In genomic region chr12:17707472-17707871, GRCm38 (mm10) we compare ENCODE assay signal across 28 mouse cellular contexts.
"Had no signal": no experiment of that assay in that cellular context is flagged by ENCODE, and none has a peak within 500 bp of the region (broad histone marks: within the 10 kb centered on the region; RNA-seq: fewer than 3 reads in every experiment).

No protein-coding gene starts in this region.

- DNase-seq: cerebellum, adult 18-20 months; cerebellum, adult 2 months; cerebellum, adult 8-10 months; cerebellum, adult 9-10 months; cerebellum, adult 9-11 months; cerebellum, postnatal 10 days; cerebellum, postnatal 14 days; cerebellum, postnatal 25 days; cerebellum, postnatal 36 days; embryo, embryonic 11 days; gastrocnemius, adult 2 months; gastrocnemius, postnatal 10 days; gastrocnemius, postnatal 14 days; gastrocnemius, postnatal 25 days; gastrocnemius, postnatal 36 days; heart, adult 11 months; heart, adult 18-20 months; heart, adult 2 months had no signal

- H3K36me3 ChIP-seq: embryonic facial prominence, embryonic 10.5 days; embryonic facial prominence, embryonic 12.5 days; embryonic facial prominence, embryonic 13.5 days; embryonic facial prominence, embryonic 15.5 days; forebrain, embryonic 15.5 days had no signal

- H3K9ac ChIP-seq: embryonic facial prominence, embryonic 12.5 days; embryonic facial prominence, embryonic 13.5 days; embryonic facial prominence, embryonic 15.5 days; forebrain, embryonic 13.5 days; forebrain, embryonic 15.5 days had no signal

- H3K27ac ChIP-seq: embryonic facial prominence, embryonic 10.5 days; embryonic facial prominence, embryonic 12.5 days; embryonic facial prominence, embryonic 13.5 days; embryonic facial prominence, embryonic 15.5 days; forebrain, embryonic 10.5 days; forebrain, embryonic 13.5 days; forebrain, embryonic 15.5 days; gastrocnemius, adult 2 months; heart, adult 2 months had no signal

- H3K27me3 ChIP-seq: embryonic facial prominence, embryonic 12.5 days; embryonic facial prominence, embryonic 13.5 days; embryonic facial prominence, embryonic 15.5 days; forebrain, embryonic 13.5 days; forebrain, embryonic 15.5 days had no signal

- H3K4me2 ChIP-seq: embryonic facial prominence, embryonic 12.5 days; embryonic facial prominence, embryonic 13.5 days; embryonic facial prominence, embryonic 15.5 days; forebrain, embryonic 13.5 days; forebrain, embryonic 15.5 days had no signal

- H3K9me3 ChIP-seq: embryonic facial prominence, embryonic 10.5 days; embryonic facial prominence, embryonic 12.5 days; embryonic facial prominence, embryonic 13.5 days; embryonic facial prominence, embryonic 15.5 days; forebrain, embryonic 10.5 days; forebrain, embryonic 13.5 days; forebrain, embryonic 15.5 days had no signal

- ATAC-seq: forebrain, embryonic 13.5 days; forebrain, embryonic 14.5 days; forebrain, embryonic 15.5 days; forebrain, embryonic 16.5 days had no signal

- H3K4me3 ChIP-seq: embryonic facial prominence, embryonic 10.5 days; embryonic facial prominence, embryonic 12.5 days; embryonic facial prominence, embryonic 13.5 days; embryonic facial prominence, embryonic 15.5 days; erythroblast, embryonic 14.5 days; forebrain, embryonic 10.5 days; forebrain, embryonic 13.5 days; forebrain, embryonic 15.5 days; gastrocnemius, adult 2 months; heart, adult 2 months had no signal
